10 mouse cellular contexts compared by ENCODE assay signal in the genomic region with DNA sequence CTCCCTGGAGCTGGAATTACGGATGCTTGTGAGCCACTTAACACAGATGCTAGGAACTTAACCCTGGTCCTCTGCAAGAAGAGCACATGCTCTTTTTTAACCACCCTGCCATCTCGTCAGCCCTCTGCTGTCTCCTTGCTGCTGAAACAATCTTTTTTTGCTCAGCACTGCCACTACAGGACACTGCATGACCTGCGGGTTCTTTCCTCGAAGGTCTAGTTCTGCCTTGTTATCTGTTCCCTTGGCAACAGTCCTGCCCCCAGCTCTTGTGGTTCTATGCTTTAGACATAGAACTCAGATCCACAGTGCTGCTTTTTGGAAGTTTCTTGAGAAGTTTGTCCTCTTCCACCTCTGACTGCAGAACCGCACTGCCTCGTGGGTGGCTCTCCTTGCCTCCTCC.
DNase-seq lines count a peak whose midpoint lies in the region; ATAC-seq and TF ChIP-seq lines count a peak whose summit lies in the region.
"Had no signal": no experiment of that assay in that cellular context is flagged by ENCODE, and none has a peak within 500 bp of the region (broad histone marks: within the 10 kb centered on the region; RNA-seq: fewer than 3 reads in every experiment).

No protein-coding gene starts in this region.

- peak; percentile 85 for DNase-seq in kidney, postnatal 0 days (ENCODE audit: low spot score)
- no peak for DNase-seq in kidney, adult 11 months
- DNase-seq in WW6 (ENCODE audit: low read depth, low spot score) = peak; percentile 52
- DNase-seq in lung, postnatal 10 days = peak; percentile 56
- DNase-seq in B cell, adult 2 months = no peak
- no peak for DNase-seq in cerebellum, adult 2 months
- DNase-seq in frontal cortex, postnatal 14 days (ENCODE audit: low spot score in 2 of 2) = no peak
- DNase-seq: kidney, adult 18-20 months had no signal

- no peak overlapping the region for H3K9ac ChIP-seq in kidney, postnatal 0 days (ENCODE audit: low read depth, low read length)
- no peak overlapping the region for H3K9ac ChIP-seq in ES-Bruce4 (ENCODE audit: low read depth, poor library complexity, severe bottlenecking)

- H3K4me3 ChIP-seq in kidney, postnatal 0 days (replicated peaks; ENCODE audit: low read depth, low read length) = no peak overlapping the region
- H3K4me3 ChIP-seq in ES-Bruce4 (ENCODE audit: low read depth, low read length) = no peak overlapping the region
- no peak overlapping the region for H3K4me3 ChIP-seq in cerebellum, adult 2 months (replicated peaks; ENCODE audit: insufficient read depth, low read depth, low read length)
- H3K4me3 ChIP-seq: myocyte had no signal

- no peaks in the 10 kb centered on the region for H3K9me3 ChIP-seq in kidney, postnatal 0 days (replicated peaks; ENCODE audit: low read length)
- no peaks in the 10 kb centered on the region for H3K9me3 ChIP-seq in ES-Bruce4 (replicated peaks; ENCODE audit: control insufficient read depth, insufficient read depth, low read length, poor library complexity, severe bottlenecking)

- no peaks in the 10 kb centered on the region for H3K4me1 ChIP-seq in kidney, postnatal 0 days (replicated peaks; ENCODE audit: insufficient read depth, low read length)
- H3K4me1 ChIP-seq in ES-Bruce4 (ENCODE audit: control insufficient read depth, insufficient read depth, low read length) = no peaks in the 10 kb centered on the region
- H3K4me1 ChIP-seq in cerebellum, adult 2 months (ENCODE audit: control insufficient read depth, insufficient read depth, low read length) = no peaks in the 10 kb centered on the region

- ATAC-seq in kidney, postnatal 0 days (replicated peaks; ENCODE audit: low FRiP score, low read depth) = peak; percentile 59; the same call in 1 of the 2 replicates

- no peak overlapping the region for H3K27ac ChIP-seq in kidney, postnatal 0 days
- no peak overlapping the region for H3K27ac ChIP-seq in ES-Bruce4 (ENCODE audit: insufficient read depth, low read length)
- H3K27ac ChIP-seq in cerebellum, adult 2 months (ENCODE audit: insufficient read depth, low read length) = no peak overlapping the region

- no peaks in the 10 kb centered on the region for H3K36me3 ChIP-seq in kidney, postnatal 0 days (ENCODE audit: insufficient read depth, low read length)
- no peaks in the 10 kb centered on the region for H3K36me3 ChIP-seq in ES-Bruce4 (ENCODE audit: control insufficient read depth, insufficient read depth, low read length, poor library complexity, severe bottlenecking)

- H3K27me3 ChIP-seq in kidney, postnatal 0 days (ENCODE audit: insufficient read depth, low read length) = no peaks in the 10 kb centered on the region
- no peaks in the 10 kb centered on the region for H3K27me3 ChIP-seq in ES-Bruce4 (ENCODE audit: control insufficient read depth, insufficient read depth, low read length, poor library complexity, severe bottlenecking)
- no peaks in the 10 kb centered on the region for H3K27me3 ChIP-seq in cerebellum, adult 2 months (ENCODE audit: control insufficient read depth, insufficient read depth, low read length)

- no peak overlapping the region for H3K4me2 ChIP-seq in kidney, postnatal 0 days (ENCODE audit: low read length)

- WGBS in kidney, postnatal 0 days = 35% methylated on average over 6 of the region's 6 CpGs
- WGBS in cerebellum, adult 2 months = 29% methylated on average over 6 of the region's 6 CpGs

- TF ChIP-seq POLR2A in ES-Bruce4 (IDR thresholded peaks at IDR 0.05; ENCODE audit: insufficient read depth, low read length) = no peak
- TF ChIP-seq POLR2A in cerebellum, adult 2 months (IDR thresholded peaks at IDR 0.05; ENCODE audit: borderline replicate concordance, insufficient read depth, low read length) = no peak

- TF ChIP-seq CTCF in kidney, postnatal 0 days (IDR thresholded peaks at IDR 0.05; ENCODE audit: low read depth) = peak; percentile 60
- TF ChIP-seq CTCF in ES-Bruce4 (IDR thresholded peaks at IDR 0.05; ENCODE audit: low read depth, low read length) = peak; percentile 23
- TF ChIP-seq CTCF in cerebellum, adult 2 months (IDR thresholded peaks at IDR 0.05; ENCODE audit: borderline replicate concordance, insufficient read depth, low read depth, low read length) = no peak

- TF ChIP-seq EP300 in ES-Bruce4 (IDR thresholded peaks at IDR 0.05; ENCODE audit: insufficient read depth, low read depth, low read length) = no peak

Comparison
In these comparisons a context has a peak if more than half of its experiments do, and no peak if none do; other contexts are left out.
1. DNase-seq: peak in kidney, postnatal 0 days (single experiment), WW6 (single experiment) and lung, postnatal 10 days (single experiment); none in kidney, adult 11 months (single experiment), B cell, adult 2 months (0 of 2), cerebellum, adult 2 months (0 of 2) and frontal cortex, postnatal 14 days (0 of 2).